Mouse (Mus musculus) heart, embryonic 14.5 days (tissue): ENCODE measurements around the gene Dnah14. TPM values are rescaled to one million over a fixed set of nuclear protein-coding genes. Genes with fewer than 3 reads are reported as not detected.

Experiments
- ATAC-seq: fragments of 200-750 bp; cut with Nextera tagmentation; 2 replicates; pipeline ENCODE4 v1.8.0; 2017; ENCODE audit warnings: low read depth, moderate TSS enrichment; ENCODE audit not compliant: insufficient number of reproducible peaks, insufficient read depth, low FRiP score
- H3K27ac ChIP-seq, 2 experiments: fragments of 200-500 bp in 1 of 2; fragments of 300-500 bp in 1 of 2; sonication (generic) in 1 of 2; replicated peaks in 1 of 2; 2 replicates each; pipeline ENCODE4 v1.5.1; 2012 to 2014; ENCODE audit warnings: low read depth in 2 of 2, low read length in 2 of 2, control low read depth in 1 of 2, mild to moderate bottlenecking in 1 of 2, mixed read lengths in 1 of 2; ENCODE audit not compliant: control insufficient read depth in 1 of 2, insufficient read depth in 1 of 2
- H3K27me3 ChIP-seq: fragments of 300-500 bp; sonication (generic); 2 replicates; pipeline ENCODE4 v1.6.1; 2014; ENCODE audit warnings: mild to moderate bottlenecking, low read length, control low read depth; ENCODE audit not compliant: control insufficient read depth, insufficient read depth
- H3K36me3 ChIP-seq: fragments of 300-500 bp; sonication (generic); 2 replicates; pipeline ENCODE4 v1.6.1; 2014; ENCODE audit warnings: mild to moderate bottlenecking, control low read depth, low read length, mixed read lengths; ENCODE audit not compliant: control insufficient read depth, insufficient read depth
- H3K4me1 ChIP-seq, 2 experiments: fragments of 200-500 bp in 1 of 2; fragments of 300-500 bp in 1 of 2; sonication (generic) in 1 of 2; 2 replicates each; pipeline ENCODE4 v1.6.1; 2012 to 2014; ENCODE audit warnings: low read length in 2 of 2, control low read depth in 1 of 2, mixed read lengths in 1 of 2; ENCODE audit not compliant: control insufficient read depth in 2 of 2, insufficient read depth in 2 of 2
- H3K4me2 ChIP-seq: fragments of 300-500 bp; sonication (generic); 2 replicates; pipeline ENCODE4 v1.6.1; 2014; ENCODE audit warnings: mild to moderate bottlenecking, low read length
- H3K4me3 ChIP-seq, 2 experiments: fragments of 200-500 bp in 1 of 2; fragments of 300-500 bp in 1 of 2; sonication (generic) in 1 of 2; 2 replicates each; pipeline ENCODE4 v1.5.1; 2012 to 2014; ENCODE audit warnings: low read length in 2 of 2, mild to moderate bottlenecking in 2 of 2, control low read depth in 1 of 2, low read depth in 1 of 2, moderate library complexity in 1 of 2; ENCODE audit not compliant: control insufficient read depth in 1 of 2, insufficient read depth in 1 of 2
- H3K9ac ChIP-seq: fragments of 300-500 bp; sonication (generic); 2 replicates; pipeline ENCODE4 v1.6.1; 2014; ENCODE audit warnings: mild to moderate bottlenecking, low read length
- H3K9me3 ChIP-seq: fragments of 300-500 bp; sonication (generic); 2 replicates; pipeline ENCODE4 v1.6.1; 2016; ENCODE audit warnings: low read length, control low read depth; ENCODE audit not compliant: control insufficient read depth
- WGBS: fragments of 180-500 bp; shearing (Covaris S2); extraction: QIAGEN DNeasy Blood & Tissue Kit; methylation state at CpG from one replicate; pipeline ENCODE4 v1.1.7; 2014; 5-methylcytosine and 5-hydroxymethylcytosine counted together
- polyA plus RNA-seq: library from polyadenylated mRNA; unstranded; fragments of >200 nt; fragmentation: Nextera tagmentation; extraction: Ambion mirVana; gene quantifications from 2 replicates; pipeline ENCODE4 v1.2.1, GENCODE M21; 2014

The Dnah14 gene
- polyA plus RNA-seq = 1.2 TPM in 2 replicates

DNA sequence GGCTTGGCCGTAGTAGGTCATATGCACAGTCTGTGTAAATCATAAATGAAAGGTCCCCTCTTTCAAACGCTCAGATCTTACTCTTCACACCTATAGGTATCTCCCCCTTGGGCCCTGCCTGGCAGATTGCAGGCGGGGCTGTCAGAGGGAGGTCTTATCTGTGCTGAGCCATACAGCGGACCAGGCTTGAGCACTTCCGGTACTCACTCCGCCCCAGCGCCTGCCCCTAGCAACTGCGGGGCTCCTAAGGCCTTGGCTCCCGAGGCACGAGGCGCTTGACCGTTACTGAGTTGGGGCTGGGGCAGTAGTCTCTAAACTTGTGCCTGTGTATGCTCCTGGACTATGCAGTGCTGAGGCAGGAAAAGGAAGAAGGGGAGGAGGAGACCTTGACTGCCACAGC is at the start of gene Dnah14:
Dnah14 (plus strand) TSS at position 238 of the 400 bp plus-strand sequence.
- no peak within 1 kb of the TSS for H3K27ac ChIP-seq
- no peaks in the 10 kb centered on the region for H3K27me3 ChIP-seq
- 50% methylated on average over 12 of the region's 12 CpGs for WGBS
- no peak within 1 kb of the TSS for H3K4me3 ChIP-seq
- no peaks in the 10 kb centered on the region for H3K4me1 ChIP-seq
- H3K4me2 ChIP-seq = no peak within 1 kb of the TSS
- H3K36me3 ChIP-seq = no peaks in the 10 kb centered on the region
- H3K9ac ChIP-seq = no peak within 1 kb of the TSS
- no peaks in the 10 kb centered on the region for H3K9me3 ChIP-seq
- ATAC-seq = no peak

DNA sequence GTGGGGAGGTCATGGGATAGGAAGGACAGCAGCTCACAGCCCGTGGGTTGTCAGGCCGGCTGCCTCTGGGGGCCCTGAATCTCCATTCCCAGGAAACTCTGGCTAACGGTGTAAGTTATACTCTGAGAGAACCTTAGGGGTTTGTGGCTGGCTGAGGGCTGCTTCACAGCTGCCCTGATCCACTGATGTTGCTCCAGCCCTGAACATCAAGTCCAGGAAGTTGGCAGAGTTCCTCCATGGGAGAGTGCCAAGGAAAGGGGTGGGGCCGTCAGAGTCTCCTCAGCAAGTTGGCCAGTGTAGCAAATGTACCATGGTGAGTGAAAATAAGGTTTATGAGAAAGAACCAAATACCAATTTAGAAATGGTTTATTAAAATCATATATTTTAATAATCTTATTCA is 47.0 kb upstream of the Dnah14 start:
- Histone ChIP-seq H3K9ac (no peak overlapping the region), H3K4me2 (no peak overlapping the region), H3K27ac (no peak overlapping the region), H3K36me3 (no peaks in the 10 kb centered on the region), H3K9me3 (no peaks in the 10 kb centered on the region), H3K4me1 (peaks cover 0 to 3% of the 10 kb centered on the region in 2 experiments; a peak in 1 of 4 replicates), H3K27me3 (no peaks in the 10 kb centered on the region), H3K4me3 (no peak overlapping the region)
- ATAC-seq = 0 out of 2 replicates have a peak, but pooled peaks have one; percentile 31
- WGBS = 48% methylated on average over 4 of the region's 4 CpGs

DNA sequence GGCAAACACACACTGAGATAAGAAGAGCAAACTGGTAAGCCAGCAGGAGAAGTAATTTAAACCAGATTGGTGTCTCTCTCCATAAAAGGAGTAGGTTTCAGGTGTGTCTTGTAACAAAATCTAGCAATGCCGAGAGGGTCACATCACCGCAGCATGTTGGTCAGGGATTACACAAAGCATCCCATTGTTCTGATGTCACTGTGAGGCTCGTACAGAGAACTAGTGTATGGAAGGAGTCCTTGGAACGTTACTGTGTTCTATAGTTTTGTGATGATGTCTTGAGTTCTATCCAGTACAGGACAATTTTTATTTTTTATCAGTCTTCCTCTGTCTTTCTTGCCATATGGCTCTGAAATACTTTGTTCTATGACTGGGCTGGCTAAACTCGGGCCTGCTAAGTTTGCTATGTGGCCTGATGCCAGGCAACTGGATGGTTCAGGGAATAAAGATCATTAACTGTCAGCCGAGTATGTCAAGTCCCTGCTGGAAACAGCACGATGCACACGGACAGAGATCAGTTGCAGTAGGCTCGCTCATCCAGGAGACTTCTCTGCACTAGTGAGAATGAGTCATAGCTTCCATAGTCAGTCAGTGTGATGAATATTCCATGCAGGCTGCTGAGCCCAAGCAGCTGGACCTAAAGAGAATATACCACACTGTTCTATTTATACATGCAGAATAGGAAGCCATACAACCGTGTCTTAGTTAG is 41.0 kb upstream of the Dnah14 start:
- H3K4me2 ChIP-seq = no peak overlapping the region
- no peak overlapping the region for H3K4me3 ChIP-seq
- peak overlapping the region in 1 of 2 experiments; percentile 48; a peak in 2 of 4 replicates for H3K27ac ChIP-seq
- 29% methylated on average over 10 of the region's 10 CpGs for WGBS
- H3K4me1 ChIP-seq = peaks cover 2 to 14% of the 10 kb centered on the region in 2 experiments
- no peaks in the 10 kb centered on the region for H3K9me3 ChIP-seq
- no peaks in the 10 kb centered on the region for H3K27me3 ChIP-seq
- no peaks in the 10 kb centered on the region for H3K36me3 ChIP-seq
- H3K9ac ChIP-seq = no peak overlapping the region
- ATAC-seq = no peak

DNA sequence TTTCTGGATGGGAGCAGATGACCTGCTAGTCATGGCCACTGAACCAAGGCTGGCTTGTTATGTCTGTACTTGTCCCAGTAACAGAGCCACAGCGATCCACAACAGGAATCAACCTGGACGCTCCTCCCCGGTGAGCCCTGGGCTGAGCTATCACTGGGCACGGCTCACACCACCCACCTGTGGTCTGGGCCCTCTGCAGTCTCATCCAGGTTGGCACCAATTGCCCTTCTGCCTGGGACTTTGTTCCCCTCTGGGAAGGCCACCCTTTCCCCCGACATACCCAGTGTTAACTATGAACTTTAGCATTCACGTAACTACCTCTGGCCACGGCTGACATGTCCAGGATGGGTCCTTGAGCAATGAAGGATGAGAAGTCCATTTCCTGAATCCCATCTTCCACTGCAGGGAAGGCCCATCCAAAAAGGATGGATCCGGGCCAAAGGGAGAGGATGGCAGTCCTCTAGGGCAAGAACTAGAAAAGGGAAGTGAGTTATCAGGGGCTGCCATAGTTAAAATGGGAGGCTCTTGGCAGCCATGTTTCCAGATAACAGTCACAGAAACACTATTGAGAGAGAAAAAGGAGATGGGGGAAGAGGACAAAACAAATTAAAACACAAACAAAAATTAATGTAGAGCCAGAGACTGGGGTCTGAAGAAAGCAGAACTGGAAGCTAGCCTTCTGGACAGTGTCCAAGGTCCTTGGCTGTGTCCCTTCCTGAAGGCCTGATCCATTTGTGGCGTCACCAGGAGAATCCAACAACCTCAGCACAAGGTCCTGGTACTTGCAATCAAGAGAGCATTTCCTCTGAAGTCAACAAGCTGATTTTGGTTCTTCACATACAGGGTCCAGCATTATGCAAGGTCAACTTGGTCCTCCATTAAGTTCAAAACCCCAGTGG is 38.5 kb upstream of the Dnah14 start:
- 89% methylated on average over 9 of the region's 9 CpGs for WGBS
- no peak for ATAC-seq
- H3K27ac ChIP-seq = no peak overlapping the region

DNA sequence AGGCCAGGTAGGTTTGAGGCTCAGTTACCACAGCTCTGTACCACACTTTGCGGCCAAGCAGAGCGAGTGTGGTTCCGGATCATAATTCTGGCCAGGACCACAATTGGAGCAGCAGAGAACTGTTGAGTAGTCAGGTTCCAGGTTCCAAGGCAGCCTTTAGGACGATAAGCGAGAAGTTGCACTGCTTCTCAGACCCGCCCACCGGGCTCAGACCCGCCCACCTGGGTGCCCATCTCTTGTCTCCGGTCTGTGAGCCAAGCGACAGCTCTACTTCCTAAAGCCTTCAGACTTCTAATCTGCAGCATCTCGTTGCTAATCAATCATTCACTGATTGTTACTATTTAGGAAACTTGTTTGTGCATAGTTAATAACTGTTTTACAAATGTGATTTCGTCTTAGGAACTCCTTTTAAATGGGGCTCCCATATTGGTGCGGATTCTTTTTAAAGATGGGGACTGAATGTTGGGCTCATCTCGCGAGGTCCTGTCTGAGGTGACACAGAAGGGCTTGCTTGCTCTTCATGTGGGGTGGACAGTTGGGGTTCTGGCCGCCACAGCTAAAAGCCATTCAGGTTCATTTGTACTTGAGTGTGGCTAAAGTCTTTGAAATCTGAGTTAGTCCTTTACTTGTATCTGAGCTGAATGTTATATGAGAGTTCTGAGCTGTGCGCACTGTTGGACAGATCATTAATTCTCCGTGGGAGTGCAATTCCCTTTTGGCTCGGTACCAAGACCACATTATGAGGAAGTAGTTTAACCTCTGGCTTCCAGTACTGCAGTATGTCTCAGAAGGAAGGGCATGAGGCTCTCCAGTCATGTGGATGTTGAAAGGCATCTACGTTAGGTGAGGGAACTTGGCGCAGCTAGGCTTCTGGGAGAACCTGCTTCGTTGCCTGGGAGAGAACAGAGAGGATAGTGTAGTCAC is 36.3 kb upstream of the Dnah14 start:
- H3K27ac ChIP-seq = no peak overlapping the region
- peaks cover 4 to 8% of the 10 kb centered on the region in 2 experiments for H3K4me1 ChIP-seq
- no peaks in the 10 kb centered on the region for H3K36me3 ChIP-seq
- no peaks in the 10 kb centered on the region for H3K9me3 ChIP-seq
- no peak for ATAC-seq
- H3K9ac ChIP-seq = no peak overlapping the region
- no peak overlapping the region for H3K4me2 ChIP-seq
- H3K27me3 ChIP-seq = no peaks in the 10 kb centered on the region
- H3K4me3 ChIP-seq = no peak overlapping the region
- 67% methylated on average over 22 of the region's 22 CpGs for WGBS

More for the DNA sequence above, 38.5 kb upstream of the Dnah14 start:
- Histone ChIP-seq H3K9ac (no peak overlapping the region), H3K4me1 (peaks cover 6 to 14% of the 10 kb centered on the region in 2 experiments), H3K27me3 (no peaks in the 10 kb centered on the region), H3K4me2 (no peak overlapping the region), H3K36me3 (no peaks in the 10 kb centered on the region), H3K4me3 (no peak overlapping the region), H3K9me3 (no peaks in the 10 kb centered on the region)

DNA sequence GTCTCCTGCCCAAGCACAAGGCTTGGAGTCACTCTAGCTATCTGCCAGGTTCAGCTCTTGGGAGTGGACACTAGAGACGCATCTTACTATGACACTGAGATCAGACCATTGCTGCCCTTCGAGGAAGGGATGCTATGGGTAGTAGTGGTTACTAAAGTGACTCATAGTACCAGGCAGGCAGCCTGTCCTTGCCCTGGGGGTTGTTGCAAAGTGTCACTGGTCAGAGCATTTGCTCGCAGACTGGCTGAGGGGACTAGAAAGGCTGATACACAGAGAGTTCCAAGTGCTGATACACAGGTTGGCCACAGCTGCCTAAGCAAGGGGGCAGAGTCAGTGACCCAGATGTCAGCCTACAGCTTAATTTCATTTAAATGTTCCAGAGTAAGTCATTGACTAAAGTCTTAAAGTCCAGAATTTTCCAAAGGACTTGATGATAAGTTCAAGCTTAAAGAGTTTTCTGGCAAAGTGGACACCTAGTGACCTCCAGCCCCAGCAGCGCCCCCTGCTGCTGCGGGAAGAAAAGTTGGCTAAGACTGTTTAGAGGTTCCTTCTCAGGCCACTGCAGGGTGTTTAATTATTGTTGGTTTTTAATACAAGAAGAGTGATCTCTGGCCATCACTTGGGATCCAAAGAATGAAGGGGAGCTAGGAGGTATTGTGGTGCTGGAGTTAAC is 32.5 kb upstream of the Dnah14 start:
- Histone ChIP-seq H3K4me2 (no peak overlapping the region), H3K9me3 (no peaks in the 10 kb centered on the region), H3K27ac (no peak overlapping the region), H3K9ac (no peak overlapping the region), H3K4me3 (no peak overlapping the region), H3K36me3 (no peaks in the 10 kb centered on the region), H3K27me3 (no peaks in the 10 kb centered on the region), H3K4me1 (peaks cover 0 to 4% of the 10 kb centered on the region in 2 experiments; a peak in 2 of 4 replicates)
- ATAC-seq = no peak
- WGBS = 70% methylated on average over 5 of the region's 5 CpGs
